Mouse (Mus musculus) embryonic facial prominence, embryonic 11.5 days (tissue): Measurements from ENCODE around the gene Bco2. TPM values are rescaled to one million over a fixed set of nuclear protein-coding genes. Genes with fewer than 3 reads are reported as not detected.

Source experiments
- ATAC-seq: fragments of 200-750 bp; cut with Nextera tagmentation; replicated peaks from 2 replicates; pipeline ENCODE4 v1.8.0; 2017; ENCODE audit warnings: low read depth; ENCODE audit not compliant: insufficient number of reproducible peaks, low FRiP score, low TSS enrichment
- DNase-seq: peaks from one replicate; pipeline ENCODE4 v3.0.0-alpha.2; 2015; ENCODE audit warnings: low spot score
- H3K27ac ChIP-seq: fragments of 300-500 bp; sonication (generic); replicated peaks from 2 replicates; pipeline ENCODE4 v1.5.1; 2014; ENCODE audit warnings: mild to moderate bottlenecking, low read depth, low read length, control low read depth
- H3K27me3 ChIP-seq: fragments of 300-500 bp; sonication (generic); 2 replicates; pipeline ENCODE4 v1.6.1; 2014; ENCODE audit warnings: mild to moderate bottlenecking, low read length, moderate library complexity, mixed read lengths; ENCODE audit not compliant: control insufficient read depth, insufficient read depth
- H3K36me3 ChIP-seq: fragments of 300-500 bp; sonication (generic); replicated peaks from 2 replicates; pipeline ENCODE4 v1.6.1; 2014; ENCODE audit warnings: low read depth, mild to moderate bottlenecking, low read length, moderate library complexity, mixed read lengths; ENCODE audit not compliant: control insufficient read depth, insufficient read depth
- H3K4me1 ChIP-seq: fragments of 300-500 bp; sonication (generic); 2 replicates; pipeline ENCODE4 v1.6.1; 2014; ENCODE audit warnings: low read length, mixed read lengths; ENCODE audit not compliant: control insufficient read depth, insufficient read depth
- H3K4me2 ChIP-seq: fragments of 300-500 bp; sonication (generic); 2 replicates; pipeline ENCODE4 v1.6.1; 2014; ENCODE audit warnings: low read depth, mild to moderate bottlenecking, control low read depth, low read length, moderate library complexity
- H3K4me3 ChIP-seq: fragments of 300-500 bp; sonication (generic); 2 replicates; pipeline ENCODE4 v1.5.1; 2014; ENCODE audit warnings: low read depth, low read length, control low read depth
- H3K9ac ChIP-seq: fragments of 300-500 bp; sonication (generic); replicated peaks from 2 replicates; pipeline ENCODE4 v1.6.1; 2014; ENCODE audit warnings: mild to moderate bottlenecking, control low read depth, low read length
- H3K9me3 ChIP-seq: fragments of 300-500 bp; sonication (generic); replicated peaks from 2 replicates; pipeline ENCODE4 v1.6.1; 2016; ENCODE audit warnings: mild to moderate bottlenecking, low read length, inconsistent platforms, mixed read lengths; ENCODE audit not compliant: control insufficient read depth
- WGBS: fragments of 180-500 bp; shearing (Covaris S2); extraction: QIAGEN DNeasy Blood & Tissue Kit; methylation state at CpG from one replicate; pipeline ENCODE4 v1.1.7; 2014; 5-methylcytosine and 5-hydroxymethylcytosine counted together
- polyA plus RNA-seq: library from polyadenylated mRNA; unstranded; fragments of >200 nt; fragmentation: Nextera tagmentation; extraction: Ambion mirVana; gene quantifications from 2 replicates; pipeline ENCODE4 v1.2.1, GENCODE M21; 2014

Gene Bco2
- 0.13 and 0.47 TPM in 2 replicates for polyA plus RNA-seq

DNA sequence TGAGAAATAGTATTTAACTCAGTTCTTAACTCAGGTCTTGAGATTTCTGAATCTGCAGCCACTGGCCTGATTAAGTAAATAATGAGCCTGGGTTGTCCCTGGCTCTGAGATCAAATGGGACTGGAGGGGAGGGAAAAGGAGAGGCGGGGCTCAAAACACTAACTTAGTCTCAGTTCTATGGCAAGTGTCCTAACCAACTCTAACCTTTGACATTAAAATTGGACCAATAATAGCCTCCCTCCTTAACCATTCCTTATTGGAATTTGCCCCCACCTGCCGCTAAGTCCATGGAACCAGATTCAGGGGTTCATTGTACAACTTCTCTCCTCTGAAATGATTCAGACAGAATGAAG is at the start of gene Bco2:
Gene Bco2, minus strand, starts transcription at position 88 of the 353 bp plus-strand sequence.
- Histone ChIP-seq H3K4me1 (no peaks in the 10 kb centered on the region), H3K27me3 (no peaks in the 10 kb centered on the region), H3K9me3 (no peaks in the 10 kb centered on the region), H3K36me3 (no peaks in the 10 kb centered on the region), H3K27ac (no peak within 1 kb of the TSS), H3K4me3 (no peak within 1 kb of the TSS), H3K4me2 (0 out of 2 replicates have a peak within 1 kb of the TSS, but pooled peaks have one; percentile 11), H3K9ac (no peak within 1 kb of the TSS; the same call in 1 of the 2 replicates)
- DNase-seq (no peak), ATAC-seq (no peak)
- 16% methylated on average over 2 of the region's 2 CpGs for WGBS

DNA sequence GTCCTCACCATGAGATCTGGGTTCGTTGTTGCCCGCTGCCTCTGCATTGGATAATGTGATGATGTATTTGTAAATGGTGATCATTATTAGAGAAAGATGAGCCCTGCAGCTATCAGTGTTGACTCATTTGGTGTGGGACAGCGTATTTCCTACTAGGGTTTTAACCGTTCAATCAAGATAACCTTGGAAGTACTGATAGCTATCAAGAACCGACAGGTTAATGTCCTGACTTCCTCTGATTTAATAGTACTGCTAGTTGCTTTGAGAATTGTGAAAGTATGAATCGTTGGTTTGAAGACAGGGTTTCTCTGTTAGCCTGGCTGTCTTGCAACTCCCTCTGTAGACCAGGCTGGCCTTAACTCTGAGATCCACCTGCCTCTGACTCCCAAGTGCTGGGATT is 49.4 kb upstream of the Bco2 start:
- H3K36me3 ChIP-seq: no peaks in the 10 kb centered on the region; the same call in none of the 2 replicates
- H3K4me3 ChIP-seq: peak overlapping the region; percentile 87
- no peaks in the 10 kb centered on the region for H3K27me3 ChIP-seq
- peak overlapping the region; percentile 85 for H3K9ac ChIP-seq
- peak overlapping the region; percentile 70 for H3K27ac ChIP-seq
- DNase-seq (peak; percentile 1), ATAC-seq (no peak)
- no peaks in the 10 kb centered on the region for H3K9me3 ChIP-seq
- peaks cover 3% of the 10 kb centered on the region; the same call in 1 of the 2 replicates for H3K4me1 ChIP-seq
- 5% methylated on average over 6 of the region's 6 CpGs for WGBS
- peak overlapping the region; percentile 64 for H3K4me2 ChIP-seq

DNA sequence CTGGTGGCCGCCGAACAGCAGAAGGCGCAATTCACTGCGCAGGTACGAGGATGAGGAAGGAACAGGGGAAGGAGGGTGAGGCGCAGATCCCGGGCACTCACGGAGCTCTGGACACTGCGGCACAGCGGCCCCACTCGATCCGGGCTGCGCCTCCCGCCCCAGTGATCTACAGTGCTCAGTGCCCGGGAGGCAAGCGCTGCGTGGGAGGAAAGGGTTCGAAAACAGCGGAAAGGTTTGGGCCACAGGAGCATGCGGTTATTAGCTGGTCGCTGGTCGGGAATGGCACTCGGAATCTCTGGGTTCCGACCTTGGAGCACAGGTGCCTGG is 49.0 kb upstream of the Bco2 start:
- Histone ChIP-seq H3K36me3 (no peaks in the 10 kb centered on the region; the same call in none of the 2 replicates), H3K4me3 (peak overlapping the region; percentile 87), H3K9me3 (no peaks in the 10 kb centered on the region)

DNA sequence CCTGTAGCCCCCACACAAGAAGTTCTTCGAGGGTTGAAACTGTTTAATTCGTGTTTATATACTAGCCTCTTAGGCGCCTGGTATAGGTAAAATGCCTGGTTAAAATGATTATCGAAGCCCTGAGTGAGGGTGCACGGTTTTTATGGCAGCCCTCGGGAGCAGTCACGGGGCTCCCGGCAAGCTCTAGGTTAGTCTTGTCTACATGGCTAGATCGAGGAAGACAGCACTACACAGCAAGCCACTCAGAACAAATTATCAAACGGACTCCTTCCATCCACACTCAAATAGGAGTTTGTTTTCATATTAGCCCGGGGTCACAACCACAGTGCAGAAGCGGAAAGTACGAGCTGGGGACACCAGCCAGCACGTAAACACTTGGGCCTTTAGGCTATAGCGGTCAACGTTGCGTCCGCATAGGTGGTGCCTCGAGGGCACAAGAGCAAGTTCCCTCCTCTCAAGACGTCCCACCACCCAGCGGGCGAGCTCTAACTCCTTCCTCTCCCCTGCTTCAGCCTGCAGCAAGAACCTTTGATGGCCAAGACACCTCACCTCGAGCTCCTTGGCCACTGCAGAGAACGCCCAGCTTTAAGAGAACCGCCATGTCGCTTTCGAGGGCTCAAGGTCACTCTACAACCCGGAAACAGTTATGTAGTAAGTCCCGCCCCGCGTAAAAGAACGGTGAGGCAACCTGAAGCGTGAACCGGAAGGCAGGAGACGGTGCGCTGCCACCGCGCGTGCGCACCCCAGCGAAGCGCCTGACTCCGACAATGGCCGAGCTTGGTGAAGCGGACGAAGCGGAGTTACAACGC is 48.4 kb upstream of the Bco2 start, which contains the start of the genes Sdhd and Timm8b:
Gene Sdhd, minus strand, starts transcription at position 624 of the 809 bp plus-strand sequence.
Gene Timm8b, plus strand, starts transcription at position 722 of the 809 bp plus-strand sequence.
- under 1% methylated on average over 48 of the region's 48 CpGs for WGBS
- H3K9ac ChIP-seq: peak within 1 kb of the TSS; percentile 85
- H3K36me3 ChIP-seq: peaks cover 3% of the 10 kb centered on the region
- ATAC-seq (peak; percentile 96), DNase-seq (peak; percentile 98)
- peak within 1 kb of the TSS; percentile 64 for H3K4me2 ChIP-seq
- no peaks in the 10 kb centered on the region for H3K27me3 ChIP-seq
- H3K4me3 ChIP-seq: peak within 1 kb of the TSS; percentile 87
- no peaks in the 10 kb centered on the region for H3K9me3 ChIP-seq
- peaks cover 3% of the 10 kb centered on the region; the same call in 1 of the 2 replicates for H3K4me1 ChIP-seq
- peak within 1 kb of the TSS; percentile 70 for H3K27ac ChIP-seq

More for the DNA sequence above, 49.0 kb upstream of the Bco2 start:
- DNase-seq: no peak
- ATAC-seq: peak; percentile 84
- Histone ChIP-seq H3K27me3 (no peaks in the 10 kb centered on the region), H3K27ac (peak overlapping the region; percentile 70), H3K9ac (peak overlapping the region; percentile 85), H3K4me2 (peak overlapping the region; percentile 64), H3K4me1 (peaks cover 3% of the 10 kb centered on the region; the same call in 1 of the 2 replicates)
- WGBS: under 1% methylated on average over 24 of the region's 24 CpGs

DNA sequence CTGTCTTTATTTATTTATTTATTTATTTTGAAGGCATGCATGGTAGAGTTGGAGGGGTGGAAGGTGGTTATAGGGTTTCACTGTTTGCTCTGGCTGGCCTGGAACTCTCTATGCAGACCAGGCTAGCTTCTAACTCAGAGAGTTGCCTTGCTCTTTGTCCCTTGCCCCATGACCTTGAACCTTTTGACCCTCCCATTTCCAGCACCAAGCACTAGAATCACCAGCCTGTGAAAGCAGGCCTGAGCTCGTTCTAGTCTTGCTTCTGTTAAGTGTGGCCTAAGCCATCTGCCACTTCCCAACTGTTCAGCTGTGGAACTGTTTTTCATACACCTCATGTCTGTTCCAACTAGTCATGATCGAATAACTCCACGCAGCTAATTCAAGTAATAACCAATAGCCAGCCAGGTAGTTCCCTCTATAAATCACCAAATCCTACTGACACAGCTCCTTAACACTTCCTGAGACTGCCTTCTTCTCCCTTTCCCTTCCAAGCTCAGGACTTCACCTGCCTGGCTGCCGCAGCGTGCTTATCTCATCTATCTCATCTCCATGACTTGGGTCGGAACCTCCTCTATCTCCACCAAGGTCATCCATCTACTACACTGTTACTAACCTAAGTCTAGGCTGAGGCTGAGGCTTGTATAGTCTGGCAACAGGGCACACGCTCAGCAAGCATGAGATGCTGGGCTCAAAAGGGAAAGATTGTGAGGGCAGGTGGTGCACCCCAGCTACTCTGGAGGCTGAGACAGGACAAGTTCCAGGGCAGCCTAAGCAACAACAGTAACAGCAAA is 47.3 kb upstream of the Bco2 start:
- Histone ChIP-seq H3K36me3 (peaks cover 3% of the 10 kb centered on the region), H3K4me1 (peaks cover 3% of the 10 kb centered on the region; the same call in 1 of the 2 replicates), H3K4me2 (peak overlapping the region; percentile 60), H3K4me3 (peak overlapping the region; percentile 87), H3K9me3 (no peaks in the 10 kb centered on the region), H3K27me3 (no peaks in the 10 kb centered on the region), H3K27ac (no peak overlapping the region), H3K9ac (0 out of 2 replicates have a peak overlapping the region, but pooled peaks have one; percentile 2)
- DNase-seq (no peak), ATAC-seq (no peak)
- 85% methylated on average over 7 of the region's 7 CpGs for WGBS

DNA sequence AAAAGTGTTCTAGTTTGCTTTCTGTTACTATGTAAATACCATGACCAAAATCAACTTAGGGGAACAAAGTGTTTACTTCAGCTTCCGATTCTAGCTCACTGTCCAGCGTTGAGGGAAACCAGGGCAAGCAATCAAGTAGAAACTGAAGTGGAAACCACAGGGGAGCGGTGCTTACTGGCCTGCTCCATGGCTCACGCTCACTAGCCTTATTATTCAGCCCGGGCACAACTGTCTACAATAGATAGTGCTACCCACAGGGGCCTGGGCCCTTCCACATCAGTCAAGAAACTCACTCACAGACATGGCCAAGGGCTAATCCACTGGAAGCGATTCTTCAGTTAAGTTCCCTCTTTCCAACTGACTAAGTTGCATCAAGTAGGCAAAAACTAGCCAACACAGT is 46.6 kb upstream of the Bco2 start:
- no peak for DNase-seq
- no peak for ATAC-seq
- 93% methylated on average over 6 of the region's 6 CpGs for WGBS
- H3K4me3 ChIP-seq: no peak overlapping the region
- H3K4me2 ChIP-seq: no peak overlapping the region
- H3K9me3 ChIP-seq: no peaks in the 10 kb centered on the region
- no peaks in the 10 kb centered on the region for H3K27me3 ChIP-seq
- H3K36me3 ChIP-seq: peaks cover 7% of the 10 kb centered on the region
- no peak overlapping the region for H3K27ac ChIP-seq
- peaks cover 3% of the 10 kb centered on the region; the same call in 1 of the 2 replicates for H3K4me1 ChIP-seq
- H3K9ac ChIP-seq: no peak overlapping the region

DNA sequence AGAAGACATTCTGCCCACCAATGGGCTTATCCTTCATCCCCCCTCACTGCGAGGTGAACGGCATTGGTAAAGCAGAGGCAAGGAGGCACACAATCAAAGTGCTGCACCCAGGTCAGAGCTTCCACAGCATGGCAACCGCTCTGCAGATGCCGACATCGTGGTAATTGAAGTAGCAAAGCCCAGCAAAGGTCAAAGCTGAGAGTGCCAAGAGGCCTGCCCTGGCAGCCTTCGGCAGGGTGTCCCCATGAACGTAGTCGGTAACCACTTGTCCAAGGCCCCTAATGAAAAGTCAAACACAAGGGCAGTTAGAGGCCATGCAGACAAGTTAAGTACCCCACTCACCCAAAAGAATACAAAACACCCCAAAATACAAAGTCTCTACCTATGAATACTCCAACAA is 42.0 kb upstream of the Bco2 start:
- DNase-seq (no peak), ATAC-seq (no peak)
- Histone ChIP-seq H3K27ac (no peak overlapping the region), H3K9me3 (no peaks in the 10 kb centered on the region), H3K9ac (no peak overlapping the region), H3K4me2 (no peak overlapping the region), H3K4me3 (no peak overlapping the region), H3K27me3 (no peaks in the 10 kb centered on the region), H3K4me1 (no peaks in the 10 kb centered on the region; the same call in 1 of the 2 replicates), H3K36me3 (peaks cover 9% of the 10 kb centered on the region)
- WGBS: 91% methylated on average over 8 of the region's 8 CpGs
